Mouse (Mus musculus) E14TG2a.4 (cell line): ENCODE data around the gene Fam240a.

Experiments
- CTCF ChIP-seq: conservative IDR thresholded peaks from 2 replicates; pipeline ENCODE4 v1.5.1; 2014; ENCODE audit warnings: low read length
- POU5F1 ChIP-seq: IDR thresholded peaks from 2 replicates; pipeline ENCODE4 v1.6.1; 2014; ENCODE audit warnings: low read length, borderline replicate concordance

DNA sequence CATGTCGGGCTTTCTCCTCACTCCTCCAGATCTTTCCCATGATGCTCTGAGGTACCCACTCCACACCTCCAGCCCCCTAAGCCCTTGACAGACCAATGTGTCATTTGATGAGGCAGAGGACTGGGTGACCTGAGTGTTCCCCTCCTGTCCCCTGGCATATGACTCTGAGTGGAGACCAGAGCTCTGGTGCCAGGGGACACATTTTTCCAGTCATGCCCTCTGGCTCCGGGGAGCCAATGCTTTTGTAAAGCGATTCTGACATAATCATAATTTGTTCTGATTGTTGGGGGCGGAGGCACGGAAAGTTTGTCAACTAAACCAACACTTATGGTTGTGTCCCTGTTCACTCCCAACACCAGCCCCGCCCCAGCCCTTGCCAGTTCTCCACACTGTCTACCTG lies 39.3 kb upstream of the Fam240a start:
- TF ChIP-seq CTCF = no peak
- TF ChIP-seq POU5F1 = no peak
